Mouse (Mus musculus): ENCODE results near the gene Gm20696.

DNA sequence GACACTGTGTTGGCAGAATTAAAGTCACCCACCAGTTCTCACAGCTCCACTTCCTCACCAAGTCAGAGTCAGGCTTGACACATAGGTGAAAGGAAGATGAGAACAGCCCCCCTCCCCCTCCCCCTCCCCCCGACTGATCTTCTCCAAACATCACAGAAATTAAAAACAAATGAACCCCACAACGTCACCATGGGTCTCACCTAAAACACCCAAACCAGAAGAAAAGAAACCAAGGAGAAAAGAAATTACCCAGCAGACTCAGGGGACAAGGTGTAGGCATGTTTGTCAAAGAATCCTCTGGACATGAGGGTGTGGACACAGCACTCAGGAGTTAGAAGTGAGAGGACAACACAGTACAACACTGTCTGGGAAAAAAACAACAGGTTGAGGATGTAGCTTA is 237.6 kb downstream of the Gm20696 start:
- TF ChIP-seq CTCF (IDR thresholded peaks at IDR 0.05; ENCODE audit: low read depth, low read length) (no peak), POLR2A (IDR thresholded peaks at IDR 0.05; ENCODE audit: insufficient read depth, low read length) (no peak)

All from ES-Bruce4 (cell line).